Mouse (Mus musculus) kidney, adult 2 months (tissue): ENCODE measurements around the gene Il12rb1. TPM values are rescaled to one million over a fixed set of nuclear protein-coding genes. Genes with fewer than 3 reads are reported as not detected.
"Not testable (repeated sequence)": the region's sequence is repeated elsewhere in the genome, so short reads cannot be mapped to it uniquely, and the experiment has no call there.

Experiments
- DNase-seq: peaks from one replicate; pipeline ENCODE4 v3.0.0; 2021
- H3K27ac ChIP-seq: fragments of 200-500 bp; 2 replicates; pipeline ENCODE4 v1.5.1; 2012; ENCODE audit warnings: low read depth, low read length, control low read depth, inconsistent platforms; ENCODE audit not compliant: insufficient read depth
- H3K27me3 ChIP-seq: fragments of 200-500 bp; replicated peaks from 2 replicates; pipeline ENCODE4 v1.6.1; 2012; ENCODE audit warnings: mild to moderate bottlenecking, moderate library complexity, low read length, inconsistent platforms; ENCODE audit not compliant: control insufficient read depth, insufficient read depth
- H3K36me3 ChIP-seq: fragments of 200-500 bp; 2 replicates; pipeline ENCODE4 v1.6.1; 2012; ENCODE audit warnings: mild to moderate bottlenecking, moderate library complexity, low read length, inconsistent platforms; ENCODE audit not compliant: control insufficient read depth, insufficient read depth
- H3K4me1 ChIP-seq: fragments of 200-500 bp; 2 replicates; pipeline ENCODE4 v1.6.1; 2011; ENCODE audit warnings: low read length; ENCODE audit not compliant: control insufficient read depth, insufficient read depth
- H3K4me3 ChIP-seq: fragments of 200-500 bp; 2 replicates; pipeline ENCODE4 v1.5.1; 2011; ENCODE audit warnings: mild to moderate bottlenecking, low read depth, low read length, control low read depth; ENCODE audit not compliant: insufficient read depth
- CTCF ChIP-seq: fragments of 200-500 bp; conservative IDR thresholded peaks from 2 replicates; pipeline ENCODE4 v1.5.1; 2011; ENCODE audit warnings: low read depth, mild to moderate bottlenecking, control low read depth, low read length, moderate library complexity, mixed read lengths; ENCODE audit not compliant: insufficient read depth, insufficient read length
- POLR2A ChIP-seq: fragments of 200-500 bp; IDR thresholded peaks from one replicate; pipeline ENCODE4 v1.6.1; 2011; ENCODE audit warnings: low read depth, low read length, control low read depth
- WGBS: fragments of 180-500 bp; shearing (Covaris S2); methylation state at CpG from one replicate; pipeline ENCODE4 v1.1.7; 2018; 5-methylcytosine and 5-hydroxymethylcytosine counted together
- polyA plus RNA-seq: library from polyadenylated mRNA; depleted of rRNA; stranded (reverse); fragments of >200 nt; gene quantifications from 2 replicates; pipeline ENCODE4 v1.2.3, GENCODE M21; 2012

Il12rb1 gene
- polyA plus RNA-seq, 1 experiment: 0.42 TPM

DNA sequence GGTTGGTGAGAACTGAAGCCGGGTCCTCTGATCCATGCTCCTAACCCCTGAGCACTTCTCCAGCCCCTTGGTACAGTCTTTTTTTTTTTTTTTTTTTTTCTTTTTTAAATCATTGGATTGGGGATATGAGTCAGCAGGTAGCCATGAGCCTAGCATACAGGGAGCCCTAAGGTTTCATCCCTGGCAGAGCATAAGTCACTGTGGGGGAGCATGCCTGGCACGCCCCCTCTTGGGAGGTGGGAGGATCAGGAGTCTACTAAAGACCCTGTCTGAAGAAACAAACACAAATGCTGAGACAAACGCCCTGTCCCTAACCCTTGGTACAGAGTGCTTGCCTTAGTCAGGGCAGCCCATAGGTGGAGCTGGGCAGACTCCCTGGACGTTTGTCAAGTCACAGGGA, 3.8 kb downstream of the Il12rb1 start:
- WGBS: 61% methylated on average over 4 of the region's 4 CpGs
- Histone ChIP-seq H3K27ac (no peak overlapping the region), H3K4me3 (no peak overlapping the region), H3K4me1 (no peaks in the 10 kb centered on the region), H3K36me3 (no peaks in the 10 kb centered on the region), H3K27me3 (no peaks in the 10 kb centered on the region)
- TF ChIP-seq CTCF: no peak
- TF ChIP-seq POLR2A: no peak
- no peak for DNase-seq

DNA sequence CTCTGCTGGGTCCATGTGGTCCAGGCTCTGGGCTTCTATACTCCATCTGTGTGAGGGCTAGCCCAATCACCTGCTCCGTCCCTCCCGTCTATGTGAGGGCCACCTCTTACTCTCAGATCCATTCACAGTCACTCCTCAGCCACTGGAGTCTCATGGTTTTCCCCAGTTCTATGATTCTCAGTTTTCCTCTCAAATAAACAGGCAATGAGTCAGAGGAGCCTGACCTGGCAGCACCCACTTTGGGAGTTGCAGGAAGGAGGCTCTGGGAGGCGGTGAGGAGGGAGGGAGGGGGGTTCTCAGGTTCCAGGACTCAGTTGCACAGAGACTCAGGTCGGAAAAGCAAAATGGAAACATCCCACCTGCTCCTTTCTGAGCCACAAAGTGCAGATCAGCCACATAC, 4.6 kb downstream of the Il12rb1 start:
- Histone ChIP-seq H3K36me3 (no peaks in the 10 kb centered on the region), H3K27me3 (no peaks in the 10 kb centered on the region), H3K4me1 (no peaks in the 10 kb centered on the region), H3K27ac (no peak overlapping the region), H3K4me3 (no peak overlapping the region)
- no peak for TF ChIP-seq POLR2A
- TF ChIP-seq CTCF: no peak
- no peak for DNase-seq
- 54% methylated on average over 4 of the region's 4 CpGs for WGBS

DNA sequence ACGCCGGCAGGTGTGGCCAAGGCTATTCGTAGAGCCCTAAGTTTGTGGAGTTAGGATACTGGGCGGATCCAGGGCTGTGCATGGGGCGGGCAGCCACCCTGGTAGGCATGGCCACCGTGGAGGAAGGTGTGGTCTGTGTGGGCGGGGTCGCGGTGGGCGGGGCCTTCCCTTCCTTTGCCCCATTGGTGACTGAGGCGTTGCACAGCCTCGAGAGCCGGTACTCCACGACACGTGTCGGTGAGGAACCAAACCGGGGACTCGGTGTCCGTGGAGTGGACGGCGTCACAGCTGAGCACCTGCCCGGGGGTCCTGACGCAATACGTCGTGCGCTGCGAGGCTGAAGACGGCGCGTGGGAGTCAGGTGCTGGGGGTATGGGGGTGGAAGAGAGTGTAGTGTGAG, 8.4 kb downstream of the Il12rb1 start:
- DNase-seq: peak; percentile 81
- Histone ChIP-seq H3K36me3 (no peaks in the 10 kb centered on the region), H3K4me1 (no peaks in the 10 kb centered on the region), H3K27ac (no peak overlapping the region), H3K4me3 (no peak overlapping the region), H3K27me3 (no peaks in the 10 kb centered on the region)
- 13% methylated on average over 30 of the region's 30 CpGs for WGBS
- no peak for TF ChIP-seq POLR2A
- no peak for TF ChIP-seq CTCF

DNA sequence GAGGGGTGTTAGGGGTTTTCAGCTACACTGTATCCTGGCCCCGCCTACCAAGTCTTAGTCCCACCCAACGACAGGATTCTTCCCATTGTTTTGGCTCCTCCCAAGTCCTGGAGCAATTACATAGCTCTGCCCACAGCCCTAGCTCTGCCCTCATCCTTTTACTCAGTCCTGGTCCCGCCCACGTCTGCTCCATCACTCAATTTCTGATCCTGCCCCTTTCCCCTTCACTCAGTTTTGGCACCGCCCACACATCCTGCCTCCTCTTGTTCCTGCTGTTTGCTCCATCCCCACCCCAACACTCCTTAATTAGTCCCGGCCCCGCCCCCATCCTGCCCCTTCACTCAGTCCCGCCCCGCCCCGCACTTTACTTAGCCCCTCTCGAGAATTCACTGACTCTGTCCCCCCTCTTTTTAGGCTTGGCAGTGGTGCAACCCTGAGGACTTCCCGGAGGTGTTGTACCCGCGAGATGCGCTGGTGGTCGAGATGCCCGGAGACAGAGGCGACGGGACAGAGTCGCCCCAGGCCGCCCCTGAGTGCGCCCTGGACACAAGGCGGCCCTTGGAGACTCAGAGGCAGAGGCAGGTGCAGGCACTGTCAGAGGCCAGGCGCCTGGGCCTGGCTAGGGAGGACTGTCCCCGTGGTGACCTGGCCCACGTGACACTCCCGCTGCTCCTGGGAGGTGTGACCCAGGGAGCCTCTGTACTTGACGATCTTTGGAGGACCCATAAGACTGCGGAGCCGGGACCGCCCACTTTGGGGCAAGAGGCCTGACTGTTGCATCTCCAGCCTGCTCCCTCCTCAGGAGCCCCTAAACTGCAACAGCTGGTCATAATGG, 12.1 kb downstream of the Il12rb1 start:
- H3K4me1 ChIP-seq: no peaks in the 10 kb centered on the region
- TF ChIP-seq CTCF (no peak), POLR2A (no peak)
- H3K27ac ChIP-seq: no peak overlapping the region
- no peaks in the 10 kb centered on the region for H3K36me3 ChIP-seq
- H3K27me3 ChIP-seq: no peaks in the 10 kb centered on the region
- H3K4me3 ChIP-seq: peak overlapping the region; percentile 10; the same call in 1 of the 2 replicates
- peak; percentile 90 for DNase-seq
- 10% methylated on average over 31 of the region's 31 CpGs for WGBS

DNA sequence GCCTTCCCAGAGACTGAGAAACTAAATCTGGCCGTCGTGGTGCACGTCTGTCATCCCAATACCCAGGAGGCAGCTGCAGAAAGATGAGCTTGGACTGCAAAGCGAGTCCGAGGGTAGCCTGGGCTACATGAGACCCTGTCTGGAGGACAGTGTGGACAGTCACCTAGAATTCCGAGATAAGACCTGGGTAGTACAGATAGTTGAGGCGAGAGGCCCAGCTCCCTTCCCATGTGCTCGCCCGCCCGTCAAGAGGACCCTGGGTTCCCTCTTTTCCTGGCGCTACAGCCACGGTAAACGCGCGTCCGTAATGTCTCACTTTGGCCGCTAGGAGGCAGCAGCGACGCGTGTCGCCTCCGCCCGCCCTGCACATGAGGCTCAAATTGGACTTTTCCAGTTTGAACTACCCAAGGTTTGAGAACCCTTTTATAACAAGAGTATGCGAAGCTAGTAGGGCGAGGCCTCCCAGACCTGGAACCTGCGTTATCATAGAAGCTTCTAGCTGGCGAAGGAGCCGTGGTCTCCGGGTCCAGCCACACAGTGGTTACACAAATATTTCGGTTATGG, 13.2 kb downstream of the Il12rb1 start:
- Histone ChIP-seq H3K27ac (no peak overlapping the region), H3K27me3 (no peaks in the 10 kb centered on the region), H3K36me3 (no peaks in the 10 kb centered on the region), H3K4me1 (no peaks in the 10 kb centered on the region), H3K4me3 (no peak overlapping the region)
- peak; percentile 78 for DNase-seq
- 16% methylated on average over 30 of the region's 30 CpGs for WGBS
- TF ChIP-seq POLR2A: no peak
- peak; percentile 96 for TF ChIP-seq CTCF

DNA sequence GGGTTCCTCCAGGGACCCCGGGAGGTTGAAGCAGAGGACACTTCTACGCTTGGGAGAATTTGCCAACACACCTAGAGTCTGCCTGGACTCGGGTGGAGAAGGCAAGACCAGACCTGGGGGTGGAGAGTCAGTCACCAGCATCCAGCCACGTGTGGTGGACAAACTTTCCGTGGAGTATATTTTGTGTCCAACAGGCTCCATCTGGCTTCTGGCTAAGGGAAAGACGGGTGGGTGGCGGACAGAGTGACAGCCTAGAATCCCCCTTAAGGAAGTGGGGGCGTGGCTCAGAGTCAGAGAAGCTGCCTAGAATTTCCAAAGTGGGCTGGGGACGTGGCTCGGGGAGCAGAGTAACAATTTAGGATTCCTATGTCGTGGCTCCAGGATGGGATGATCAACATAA, 13.7 kb downstream of the Il12rb1 start:
- TF ChIP-seq CTCF (no peak), POLR2A (no peak)
- DNase-seq: no peak
- WGBS: 40% methylated on average over 11 of the region's 11 CpGs
- Histone ChIP-seq H3K4me1 (no peaks in the 10 kb centered on the region), H3K27ac (no peak overlapping the region), H3K27me3 (no peaks in the 10 kb centered on the region), H3K36me3 (no peaks in the 10 kb centered on the region), H3K4me3 (no peak overlapping the region)

DNA sequence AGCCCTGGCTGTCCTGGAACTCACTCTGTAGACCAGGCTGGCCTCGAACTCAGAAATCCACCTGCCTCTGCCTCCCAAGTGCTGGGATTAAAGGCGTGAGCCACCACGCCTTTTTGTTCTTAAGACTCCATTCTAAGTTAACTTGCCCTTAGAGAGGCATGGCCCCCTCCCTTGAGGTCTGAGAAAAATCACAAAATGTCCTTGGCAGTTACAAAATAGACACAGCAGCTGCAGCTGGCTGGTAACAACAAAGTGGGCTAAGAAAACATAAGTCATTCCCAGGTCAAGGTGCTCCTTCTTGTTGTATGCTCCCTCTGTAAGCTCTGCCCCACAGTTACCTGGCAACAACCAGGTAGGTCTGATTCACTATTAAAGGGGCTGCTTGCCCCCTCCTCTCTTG, 14.3 kb downstream of the Il12rb1 start:
- not testable (repeated sequence) for DNase-seq, H3K4me3 ChIP-seq, H3K36me3 ChIP-seq, H3K27ac ChIP-seq, H3K4me1 ChIP-seq, H3K27me3 ChIP-seq
- 98% methylated on average over 3 of the region's 3 CpGs for WGBS
